Mouse (Mus musculus) naive thymus-derived CD4-positive, alpha-beta T cell, adult 2 months (primary cell): ENCODE results near the gene 0610010K14Rik.

ENCODE experiments used
- DNase-seq: peaks from one replicate; pipeline ENCODE4 v3.0.0-alpha.2; 2011; ENCODE audit warnings: low read depth

The 0610010K14Rik gene

DNA sequence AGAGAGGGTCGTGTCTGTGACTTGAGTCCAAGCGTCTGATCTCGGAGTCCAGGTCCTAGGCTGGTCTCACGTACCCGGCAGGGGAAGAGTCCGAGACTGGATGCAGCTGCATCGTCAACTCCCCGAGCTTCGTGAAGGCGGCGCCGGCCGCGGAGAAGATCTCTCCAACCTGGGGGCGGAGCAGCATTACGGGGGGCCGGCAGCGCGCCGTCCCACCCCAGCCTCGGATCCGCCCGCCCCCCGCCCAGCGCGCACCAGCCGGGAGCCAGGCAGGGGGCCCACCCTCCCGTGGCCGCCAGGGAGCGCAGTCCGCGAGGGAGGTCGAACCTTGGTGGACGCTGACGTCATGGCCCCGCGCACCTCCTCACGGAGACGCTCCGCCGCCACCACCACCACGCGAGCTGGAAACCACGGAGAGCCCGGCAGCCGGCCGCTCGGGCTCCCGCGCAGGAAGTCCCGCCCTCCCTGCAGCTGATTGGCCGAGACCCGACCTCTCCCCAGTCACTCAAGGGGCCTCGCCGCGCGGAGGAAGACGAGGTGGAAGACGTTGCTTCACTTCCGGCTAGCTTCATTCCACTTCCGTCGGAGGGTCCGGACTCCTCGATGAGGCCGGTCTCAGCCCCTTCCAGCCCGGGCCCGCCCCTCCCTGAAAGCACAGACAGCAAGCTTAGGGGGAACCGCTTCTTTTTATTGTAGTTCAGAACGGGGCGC lies at the start of gene 0610010K14Rik:
Gene 0610010K14Rik (minus strand): TSS at position 458 of the 711 bp plus-strand sequence.
- DNase-seq = peak; percentile 95

DNA sequence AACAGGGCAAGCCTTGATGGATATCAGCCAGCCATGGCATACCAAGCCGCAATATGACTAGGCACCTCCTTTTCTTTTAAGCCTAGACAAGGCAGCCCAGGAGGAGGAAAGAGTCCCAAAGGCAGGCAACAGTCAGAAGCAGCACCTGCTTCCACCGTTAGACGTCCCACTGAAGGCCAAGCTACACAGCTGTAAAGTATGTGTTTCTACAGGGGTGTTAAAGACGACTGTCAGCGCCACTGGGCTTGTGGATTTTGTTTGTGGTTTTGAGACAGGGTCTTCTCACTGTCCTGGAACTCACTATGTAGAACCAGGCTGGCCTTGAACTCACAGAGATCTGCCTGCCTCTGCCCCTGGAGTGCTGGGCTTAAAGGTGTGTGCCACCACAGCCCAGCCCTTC lies 48.0 kb upstream of the 0610010K14Rik start:
- no peak for DNase-seq

DNA sequence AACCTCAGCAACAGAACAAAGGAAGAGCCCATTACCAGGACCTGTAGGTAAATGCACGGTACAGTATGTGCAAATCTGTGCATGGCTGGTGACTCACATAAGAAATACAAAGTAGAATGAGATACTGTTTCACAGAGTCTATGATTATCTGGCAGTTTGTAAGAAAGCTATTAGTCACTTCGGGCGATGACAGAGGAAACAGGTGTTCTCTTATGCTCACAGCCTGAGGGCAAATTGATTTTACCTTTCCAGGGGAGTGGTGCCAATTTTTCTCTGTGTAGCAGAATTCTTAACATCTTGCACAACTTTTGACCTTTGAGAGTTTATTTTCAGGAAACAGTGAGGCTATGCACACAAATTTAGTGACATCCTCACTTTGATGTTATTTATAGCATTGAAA lies 47.0 kb upstream of the 0610010K14Rik start:
- DNase-seq = no peak

DNA sequence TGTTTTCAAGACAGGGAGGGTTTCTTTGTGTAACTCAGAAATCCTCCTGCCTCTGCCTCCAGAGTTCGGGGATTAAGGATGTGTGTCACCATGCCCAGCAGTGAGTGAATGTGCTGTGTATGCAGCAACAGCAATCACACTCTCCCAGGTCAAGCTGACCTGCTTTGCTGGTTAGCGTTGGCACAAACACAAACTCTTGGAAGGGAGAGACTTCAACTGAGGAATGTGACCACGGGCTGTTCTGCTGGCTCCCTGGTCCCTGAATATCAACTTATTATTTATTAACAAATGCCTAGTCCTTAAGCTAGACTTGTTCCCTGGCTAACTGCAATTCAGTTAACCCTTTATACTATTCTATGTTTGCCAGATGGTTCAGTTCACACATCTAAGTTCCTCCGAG lies 46.0 kb upstream of the 0610010K14Rik start:
- no peak for DNase-seq

DNA sequence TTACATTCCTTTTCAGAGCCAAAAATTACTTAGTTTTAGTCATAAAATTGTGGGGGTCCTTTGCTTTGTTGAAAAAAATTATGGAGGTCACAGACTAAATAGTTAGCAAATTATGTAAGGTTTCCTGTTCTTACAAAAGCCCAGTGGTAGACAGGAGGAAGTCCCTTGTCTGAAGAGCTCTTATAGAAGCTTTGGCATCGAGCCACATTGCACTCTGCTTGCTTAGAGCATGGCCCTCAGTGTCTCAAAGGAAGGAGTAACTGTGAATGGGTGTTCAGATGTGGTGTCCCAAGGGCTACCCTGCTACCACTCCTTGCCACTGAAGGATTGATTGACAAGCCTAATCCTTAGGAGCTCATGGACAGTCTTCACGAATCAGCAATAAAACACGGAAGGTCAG lies 42.7 kb upstream of the 0610010K14Rik start:
- peak; percentile 75 for DNase-seq

DNA sequence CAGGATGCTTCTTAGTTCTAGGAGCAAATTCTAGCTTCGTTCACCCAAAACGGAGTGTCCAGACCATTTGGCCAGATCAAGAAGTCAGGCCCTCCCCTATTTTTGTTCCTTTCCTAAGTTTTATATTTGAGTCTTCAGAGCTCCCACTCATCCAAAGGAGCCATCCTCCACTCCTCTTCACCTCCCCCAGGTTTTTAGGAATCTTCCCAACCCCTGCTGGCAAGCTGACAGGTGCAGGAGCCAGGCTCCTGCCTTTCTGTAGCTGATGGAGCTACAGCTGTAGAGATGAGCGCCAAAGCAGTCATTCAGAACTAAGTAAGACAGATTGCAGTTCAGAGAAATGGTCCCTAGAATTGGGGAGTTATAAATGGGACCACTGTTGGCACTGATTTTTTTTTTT lies 41.2 kb upstream of the 0610010K14Rik start:
- no peak for DNase-seq

DNA sequence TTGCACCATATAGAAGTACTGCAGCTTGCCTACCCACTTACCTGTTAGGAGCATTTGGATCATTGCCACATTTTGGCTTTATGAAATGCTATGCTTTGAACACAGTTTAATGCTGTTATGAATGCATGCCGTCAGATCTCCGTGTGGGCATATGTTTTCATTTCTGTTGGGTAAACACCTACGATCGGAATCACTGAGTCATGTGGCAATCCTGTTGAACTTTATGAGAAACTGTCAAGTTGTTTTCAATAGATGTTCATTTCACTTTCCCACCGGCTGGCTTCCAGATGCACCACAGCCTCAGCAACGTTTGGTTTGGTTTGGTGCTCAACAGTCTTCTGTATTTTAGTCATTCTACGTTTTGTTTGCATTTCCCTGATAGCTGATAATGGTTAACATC lies 33.9 kb upstream of the 0610010K14Rik start:
- DNase-seq = no peak

DNA sequence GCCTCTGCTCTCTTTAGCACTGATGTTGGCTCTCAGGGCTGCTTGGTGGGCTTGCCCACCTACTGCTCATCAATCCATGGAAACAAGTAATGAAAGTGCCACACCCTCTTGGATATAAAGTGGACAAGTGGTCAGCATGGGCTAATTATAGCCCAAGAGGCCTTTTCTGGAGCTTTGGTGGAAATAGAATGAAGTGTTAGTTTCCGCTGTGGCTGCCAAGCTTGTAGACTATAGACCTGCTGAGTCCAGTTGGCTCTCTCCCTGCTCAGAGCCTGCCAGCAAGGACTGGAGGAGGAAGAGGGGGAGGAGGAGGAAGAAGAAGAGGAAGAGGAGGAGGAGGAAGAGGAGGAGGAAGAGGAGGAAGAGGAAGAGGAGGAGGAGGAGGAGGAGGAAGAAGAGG lies 28.7 kb upstream of the 0610010K14Rik start:
- no peak for DNase-seq

DNA sequence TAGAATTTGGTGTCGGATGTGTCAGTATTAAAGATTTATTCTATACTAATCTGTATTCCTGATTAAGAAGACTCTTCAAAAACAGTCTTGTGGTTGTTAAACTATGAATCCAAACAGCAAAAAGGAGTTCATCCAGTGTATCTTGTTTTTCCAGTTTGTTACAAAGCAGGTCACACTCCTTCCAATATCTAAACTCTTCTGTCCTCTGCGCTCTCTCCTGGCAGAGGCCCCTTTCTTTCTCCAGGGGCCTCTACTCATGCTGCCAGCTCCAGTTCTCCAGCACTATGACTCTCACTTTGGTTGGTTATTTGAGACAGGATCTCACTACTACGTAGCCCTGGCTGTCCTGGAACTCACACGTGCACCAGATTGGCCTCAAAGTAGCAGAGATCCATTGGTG lies 28.1 kb upstream of the 0610010K14Rik start:
- no peak for DNase-seq

DNA sequence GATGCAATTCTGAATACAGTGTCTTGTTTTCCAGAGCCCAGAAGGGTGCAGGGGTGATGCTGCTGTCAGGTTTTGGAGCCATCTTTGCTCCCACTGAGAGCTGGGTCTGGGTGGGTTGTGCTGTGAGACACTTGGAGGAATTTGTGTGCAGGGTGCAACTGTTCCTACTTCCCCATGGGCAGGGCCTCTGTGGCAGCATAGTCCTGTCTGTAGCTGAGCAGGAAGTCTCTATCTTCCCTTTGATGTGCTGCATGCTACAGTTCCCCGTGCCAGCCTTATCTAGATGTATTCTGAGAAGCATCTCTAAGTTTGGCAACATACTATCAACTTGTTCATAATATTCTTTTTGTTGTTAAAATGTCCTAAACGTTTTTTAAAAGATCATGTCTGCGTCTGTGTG lies 27.5 kb upstream of the 0610010K14Rik start:
- peak; percentile 77 for DNase-seq

DNA sequence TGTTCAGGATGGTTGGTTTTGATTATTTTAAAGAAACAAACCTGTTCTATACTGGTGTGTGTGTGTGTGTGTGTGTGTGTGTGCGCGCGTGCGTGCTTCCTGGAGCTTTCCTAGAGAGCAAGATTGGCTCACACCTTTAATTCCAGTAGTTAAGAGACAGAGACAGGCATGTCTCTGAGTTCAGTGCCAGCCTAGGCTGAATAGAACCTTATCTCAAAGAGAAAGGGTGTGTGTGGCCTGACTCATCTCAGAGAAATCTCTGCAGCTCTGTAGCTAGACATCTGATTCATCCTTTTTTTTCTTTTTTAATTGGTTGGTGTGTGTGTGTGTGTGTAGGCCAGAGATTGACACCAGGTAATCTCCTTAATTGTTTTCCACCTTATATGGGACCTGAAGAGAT lies 21.3 kb upstream of the 0610010K14Rik start:
- DNase-seq = no peak

DNA sequence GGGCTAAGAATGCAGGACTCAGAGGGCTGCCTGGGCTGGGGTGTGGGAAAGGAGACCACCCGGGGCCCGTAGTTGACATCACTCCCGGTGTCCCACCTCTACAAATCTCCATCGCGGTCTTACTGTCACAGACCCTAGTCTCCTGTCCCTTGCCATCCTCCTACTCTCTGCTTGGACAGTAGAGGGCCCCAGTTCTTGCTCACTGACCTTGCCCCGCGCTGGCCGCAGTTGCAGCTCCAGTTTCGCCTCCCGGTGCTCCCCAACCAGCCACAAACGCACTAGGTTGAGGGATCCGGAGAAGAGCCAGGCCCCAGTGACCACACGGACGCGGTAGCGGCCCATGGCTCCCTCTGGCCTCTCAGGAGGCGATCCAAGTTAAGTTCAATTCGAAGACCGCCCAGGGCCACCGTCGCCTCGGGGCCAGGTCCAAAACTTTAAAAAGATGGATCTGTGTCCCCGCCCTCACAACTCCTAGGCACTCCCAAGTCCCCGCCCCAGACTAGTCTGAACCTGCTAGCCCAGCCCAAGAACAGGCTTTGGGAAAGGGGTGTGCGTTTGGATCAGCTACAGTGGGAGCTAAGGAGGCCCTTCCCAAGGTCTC lies 17.3 kb upstream of the 0610010K14Rik start, which contains the start of gene Alox12:
Gene Alox12 (minus strand): TSS at position 423 of the 601 bp plus-strand sequence.
- no peak for DNase-seq

DNA sequence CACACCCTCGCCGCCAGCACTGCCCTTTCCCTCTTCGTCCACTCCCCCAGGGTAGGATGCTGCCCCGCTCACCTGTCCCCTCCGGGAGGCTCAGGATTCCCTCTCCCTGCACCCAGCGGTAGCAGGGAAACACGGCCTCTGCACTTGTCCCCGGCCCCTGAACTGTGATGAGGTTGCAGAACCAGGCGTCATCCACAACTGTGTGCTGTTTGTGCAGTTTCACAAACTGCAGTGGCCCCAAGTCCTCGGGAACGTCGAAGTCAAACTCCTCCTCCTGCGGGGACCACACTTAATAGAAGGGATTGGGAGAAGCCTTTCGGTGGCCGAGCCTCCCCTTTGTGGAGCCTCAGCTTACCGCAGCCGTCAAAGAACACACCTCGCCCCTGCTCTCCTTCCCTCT lies 16.6 kb upstream of the 0610010K14Rik start:
- DNase-seq = peak; percentile 40

DNA sequence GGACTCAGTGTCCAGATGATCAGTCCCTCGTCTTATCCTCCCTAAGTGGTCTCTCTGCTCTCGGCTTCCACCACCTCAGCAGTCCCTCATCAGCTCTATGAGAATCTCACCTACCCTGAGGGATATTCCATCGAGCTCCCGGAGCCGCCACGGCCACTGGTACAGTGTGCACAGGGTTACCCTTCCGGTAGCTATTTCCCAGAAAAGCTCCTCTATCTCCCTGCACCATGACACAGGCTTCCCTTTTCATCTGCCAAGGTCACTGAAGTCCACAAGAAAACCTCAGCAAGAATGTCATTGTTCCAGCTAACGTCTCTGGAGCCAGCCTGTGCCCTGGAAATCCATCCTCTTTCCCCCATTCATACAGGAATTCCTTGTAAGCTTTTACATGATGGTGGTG lies 14.1 kb upstream of the 0610010K14Rik start:
- DNase-seq = no peak

DNA sequence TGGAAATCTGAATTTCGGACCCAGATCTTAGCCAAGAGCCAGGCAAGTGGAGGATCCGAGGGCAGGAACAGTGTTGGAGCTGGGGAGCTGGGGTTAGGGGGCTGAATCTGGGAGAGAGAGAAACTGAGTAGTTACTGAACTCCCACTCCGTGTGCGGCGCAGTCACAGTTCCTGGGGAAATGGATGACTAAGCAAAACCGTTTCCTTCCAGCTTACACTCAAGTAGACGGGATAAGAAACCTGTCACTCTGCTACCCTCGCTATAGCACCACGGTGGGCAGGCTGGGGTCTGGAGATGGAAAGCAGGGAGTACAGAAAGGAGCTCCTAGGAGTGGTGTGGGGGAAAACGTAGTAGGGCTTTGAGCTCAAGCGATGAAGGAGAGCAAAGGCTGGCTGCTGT lies 12.4 kb upstream of the 0610010K14Rik start:
- no peak for DNase-seq

DNA sequence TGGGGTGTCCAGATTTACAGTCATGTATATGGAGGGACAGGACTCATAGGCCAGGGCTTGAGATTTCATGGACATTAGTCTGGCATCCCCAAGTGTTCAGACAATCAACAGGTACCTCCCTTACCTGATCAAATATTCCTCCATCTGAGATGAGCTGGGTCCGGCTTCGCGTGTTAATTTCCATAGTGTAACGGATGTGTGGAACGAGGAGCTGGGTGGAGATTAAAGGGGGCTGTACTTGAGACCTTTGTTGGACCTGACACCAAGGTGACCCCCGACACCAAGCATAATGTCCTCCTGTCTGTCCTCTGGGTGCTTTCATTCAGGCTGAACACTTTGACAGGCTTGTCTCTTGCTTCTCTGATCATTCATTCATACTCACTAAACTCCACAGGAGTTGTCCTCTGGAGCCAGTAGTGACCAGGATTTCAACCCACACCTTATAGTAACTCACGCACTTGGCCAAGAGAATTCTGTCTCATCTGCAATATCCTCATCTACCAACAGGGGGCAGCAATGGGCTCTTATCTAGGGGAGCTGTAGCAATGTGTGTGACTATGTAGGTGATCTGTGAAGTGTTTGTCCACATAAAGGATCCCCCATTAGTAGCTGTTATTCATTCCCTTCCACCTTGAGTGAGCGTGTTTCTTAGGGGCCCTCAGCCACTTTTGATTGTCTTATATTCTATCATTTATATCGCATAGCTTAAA lies 9.6 kb upstream of the 0610010K14Rik start:
- peak; percentile 90 for DNase-seq

DNA sequence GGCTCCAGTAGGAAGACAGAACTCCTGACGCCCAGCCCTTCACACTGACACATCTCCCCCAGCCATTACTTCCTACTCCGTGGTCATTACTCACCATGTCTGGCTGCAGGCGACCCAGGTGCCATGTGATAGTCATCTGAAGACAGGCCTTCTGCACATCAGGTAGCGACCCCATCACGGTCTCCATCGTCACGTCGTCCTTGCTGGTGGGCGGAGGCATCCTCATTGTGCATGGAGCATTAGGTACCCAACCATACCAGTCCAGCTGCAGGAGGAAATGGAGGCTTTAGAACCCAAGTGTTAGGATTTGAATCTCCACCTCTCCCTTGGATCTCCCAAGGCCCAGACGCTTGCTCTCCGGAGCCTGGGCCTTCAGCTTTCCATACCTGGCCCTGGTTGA lies 4.9 kb upstream of the 0610010K14Rik start:
- no peak for DNase-seq

DNA sequence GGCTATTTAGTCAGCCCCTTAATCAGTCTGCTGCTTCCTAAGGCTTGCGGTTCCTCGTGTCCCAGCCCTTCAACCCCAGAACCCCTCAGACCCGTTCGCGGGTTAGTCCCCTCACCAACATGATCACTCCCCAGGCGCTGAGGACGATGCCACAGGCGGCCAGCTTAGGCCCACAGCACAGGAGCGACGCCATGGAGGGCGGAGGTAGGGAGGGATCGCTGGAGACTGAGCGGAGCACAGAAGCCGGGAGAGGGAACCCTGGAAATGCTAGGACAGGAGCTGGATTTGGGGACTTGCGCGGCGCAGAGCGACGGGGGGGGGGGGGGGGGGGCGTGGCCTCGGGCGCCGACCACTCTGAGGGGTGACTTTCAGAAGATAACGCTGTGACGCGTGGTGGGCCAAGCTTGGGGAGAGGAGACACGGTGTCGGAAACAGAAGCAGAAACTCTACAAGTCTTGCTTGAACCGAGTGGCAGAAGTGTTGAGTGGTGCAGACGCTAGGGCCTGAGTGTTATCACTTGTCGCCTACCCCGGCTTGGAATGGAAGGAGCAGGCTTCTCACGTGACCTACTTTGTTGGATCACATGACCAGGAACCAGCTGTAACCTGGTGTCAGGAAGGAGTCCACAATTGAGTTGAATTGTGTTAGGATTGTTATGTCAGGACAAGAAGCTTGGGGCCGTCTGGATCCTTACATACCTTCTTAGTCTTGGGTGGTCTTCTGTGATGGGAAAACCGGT lies 2.0 kb upstream of the 0610010K14Rik start, which contains the start of the genes Gm21988 and Rnasek:
Gene Gm21988 (minus strand): TSS at position 290 of the 739 bp plus-strand sequence.
Gene Rnasek (minus strand): TSS at position 302 of the 739 bp plus-strand sequence.
- DNase-seq = peak; percentile 93

DNA sequence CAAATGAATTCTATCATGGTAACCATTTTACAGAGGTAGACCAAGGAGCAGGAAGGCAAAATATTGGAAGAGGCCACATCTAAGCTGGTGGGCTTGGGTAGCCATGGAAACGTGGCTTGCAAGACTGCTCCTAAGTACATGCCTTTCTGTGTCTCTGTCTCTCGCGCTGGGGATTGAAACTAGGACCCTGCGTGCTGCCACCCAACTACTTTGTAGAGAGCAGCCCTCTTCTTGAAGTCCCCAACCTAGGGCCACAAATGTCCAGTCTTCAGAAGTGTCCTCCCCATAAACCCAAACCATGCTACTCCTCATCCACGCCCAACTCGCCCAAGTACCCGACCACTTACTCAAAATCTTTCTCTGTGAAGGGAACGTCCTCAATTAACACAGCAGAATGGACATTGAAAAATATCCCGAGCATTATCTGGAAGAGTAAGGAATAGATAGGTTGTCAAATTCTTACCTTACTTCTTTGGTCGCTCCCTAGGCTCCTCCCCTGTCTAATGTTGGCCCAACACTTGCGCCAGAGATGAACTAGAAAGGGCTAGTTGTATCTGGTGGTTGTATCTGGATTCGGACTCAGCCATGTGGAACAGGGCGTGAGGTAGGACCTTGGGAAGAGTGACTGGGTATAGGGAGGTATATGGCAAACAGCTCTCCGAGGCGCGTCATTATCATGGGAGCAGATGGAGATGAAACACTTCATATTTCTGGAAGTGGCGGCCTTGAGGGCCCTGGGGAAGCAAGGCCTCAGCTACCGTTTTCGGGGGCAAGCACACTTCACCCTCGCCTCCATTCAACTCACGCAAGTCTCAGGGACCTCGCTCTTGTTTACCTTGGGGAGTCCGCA lies 1.1 kb upstream of the 0610010K14Rik start:
- peak; percentile 47 for DNase-seq

DNA sequence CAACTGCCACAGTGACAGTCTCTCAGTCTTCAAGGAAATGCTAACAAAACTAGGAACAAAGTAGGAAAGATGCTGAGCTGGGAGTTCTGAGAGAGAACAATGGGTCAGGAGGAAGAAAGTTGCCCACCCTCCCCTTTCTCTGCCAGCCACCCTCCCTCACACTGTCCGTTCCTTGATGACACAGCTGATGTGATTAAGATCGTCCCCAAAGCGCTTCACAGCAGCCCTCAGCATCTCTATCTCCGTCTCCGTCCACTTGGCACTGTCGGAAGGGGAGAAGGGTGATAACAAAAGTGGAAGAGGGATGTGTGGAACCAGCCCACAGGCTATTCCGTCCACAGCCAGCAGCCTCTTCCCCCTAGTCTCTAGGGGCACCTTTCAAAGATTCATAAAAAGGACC lies 997 bp downstream of the 0610010K14Rik start:
- DNase-seq = no peak

DNA sequence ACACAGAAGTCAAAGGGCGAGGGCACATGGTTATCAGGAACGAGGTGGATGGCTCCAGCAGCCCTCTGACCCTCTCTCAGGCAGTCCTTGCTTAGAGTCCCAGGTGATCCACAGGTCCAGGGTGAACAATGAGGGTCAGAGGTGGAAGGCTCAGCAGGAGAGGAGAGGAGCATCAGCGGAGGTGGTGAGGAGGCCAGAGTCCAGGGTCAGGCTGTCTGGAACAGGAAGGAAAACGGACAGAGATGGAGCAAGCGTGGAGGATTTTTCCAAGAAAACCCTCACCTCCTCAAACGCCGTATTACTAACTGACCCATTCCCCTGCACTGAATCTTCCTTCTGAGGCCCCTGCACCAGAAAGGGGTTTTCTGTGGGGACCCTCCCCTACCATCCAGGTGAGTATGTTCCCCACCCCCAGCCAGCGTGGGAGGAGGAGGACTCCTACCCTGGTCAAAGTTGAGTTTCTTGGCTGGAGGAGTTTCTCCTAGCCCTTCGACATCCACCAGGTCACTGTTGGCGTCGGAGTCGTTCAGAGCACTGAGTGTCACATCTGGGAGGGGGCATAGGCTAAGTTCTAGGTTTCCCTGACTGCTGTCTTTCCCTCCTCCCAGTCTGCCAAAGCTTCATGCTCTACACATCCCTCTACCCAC lies 2.3 kb downstream of the 0610010K14Rik start:
- no peak for DNase-seq
